Mouse (Mus musculus) heart, postnatal 4 days (tissue): ENCODE data around the gene Sema4f. TPM values are rescaled to one million over a fixed set of nuclear protein-coding genes. Genes with fewer than 3 reads are reported as not detected.

Source experiments
- DNase-seq: peaks from one replicate; pipeline ENCODE4 v3.0.0; 2021
- total RNA-seq, 2 experiments: library from RNA; stranded (reverse); gene quantifications; 2 replicates each; pipeline ENCODE4 v1.2.3; 2021

Sema4f gene
- total RNA-seq, result under 1 TPM in 1 of 2 experiments, not detected in 1; 0.14 TPM

- DNase-seq, result peak; percentile 25
Measured at GRCm38 (mm10) chr6:82939167-82939912, at the start of gene Sema4f. TSS of gene Sema4f (minus strand) at chr6:82939769.

DNA sequence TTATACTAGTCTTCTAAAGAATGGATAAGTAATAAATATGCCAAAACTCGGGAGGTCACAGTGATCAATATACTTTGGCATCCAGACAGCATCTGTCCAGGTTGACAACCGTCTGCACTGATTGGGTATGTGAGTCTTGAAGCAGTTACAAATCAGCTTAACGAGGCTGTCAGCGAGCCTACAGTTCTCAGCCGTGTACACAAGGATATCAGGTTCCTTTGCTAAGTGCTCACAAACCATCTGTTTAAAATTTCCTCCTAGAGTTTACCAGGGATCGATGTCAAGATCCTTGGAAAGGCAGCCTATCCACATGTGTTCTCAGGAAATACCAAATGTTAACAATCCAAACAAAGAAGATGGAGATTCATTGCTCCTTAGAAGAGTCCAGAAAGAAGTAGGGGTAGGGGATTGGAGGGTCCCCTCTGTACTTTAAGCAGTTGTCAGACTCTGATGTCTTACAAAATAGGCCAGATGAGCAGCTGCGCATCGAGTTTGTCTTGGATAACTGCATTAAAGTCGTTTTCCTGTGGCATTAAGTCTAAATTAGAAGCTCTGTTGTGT is 47.9 kb upstream of the Sema4f start:
- DNase-seq, result no peak

DNA sequence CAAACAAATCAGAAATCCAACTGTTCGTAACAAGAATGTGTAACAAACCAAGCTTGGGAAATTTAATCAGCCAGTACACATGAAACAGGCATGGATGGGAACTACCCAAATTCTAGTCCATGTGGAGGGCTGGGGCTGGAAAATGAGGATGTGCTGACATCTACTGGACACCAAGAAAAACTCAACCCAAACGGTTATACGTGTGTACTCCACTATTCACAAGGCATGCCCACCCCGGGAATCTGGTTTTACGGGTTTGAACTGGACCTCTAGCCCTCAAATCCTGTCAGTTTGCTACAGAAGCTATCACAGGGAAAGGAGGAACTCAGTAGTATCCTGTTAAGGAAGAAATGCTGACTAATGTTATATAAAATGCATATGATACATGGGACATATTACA is 31.5 kb upstream of the Sema4f start:
- peak; percentile 67 for DNase-seq

- no peak for DNase-seq
Measured at GRCm38 (mm10) chr6:82969249-82970084, 29.9 kb upstream of the Sema4f start.

DNA sequence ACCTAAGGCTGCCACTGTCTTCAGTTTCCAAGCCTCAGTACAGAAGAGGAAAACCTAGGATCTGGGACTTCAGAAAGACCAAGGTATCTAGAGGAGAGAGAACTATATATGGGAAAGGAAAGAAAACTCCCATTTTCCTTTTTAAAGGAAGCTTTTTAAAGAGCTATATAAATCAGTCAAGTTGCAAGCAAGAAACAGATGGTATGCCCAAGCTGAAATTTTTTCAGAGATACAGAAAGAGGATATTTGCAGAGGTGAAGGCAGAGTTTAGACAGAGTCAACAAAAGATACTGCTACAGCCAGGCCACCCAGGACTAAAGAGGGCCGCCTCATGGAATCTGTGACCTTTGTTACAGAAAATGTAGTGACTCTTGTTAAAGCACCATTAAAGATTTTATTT is 22.1 kb upstream of the Sema4f start:
- no peak for DNase-seq

DNA sequence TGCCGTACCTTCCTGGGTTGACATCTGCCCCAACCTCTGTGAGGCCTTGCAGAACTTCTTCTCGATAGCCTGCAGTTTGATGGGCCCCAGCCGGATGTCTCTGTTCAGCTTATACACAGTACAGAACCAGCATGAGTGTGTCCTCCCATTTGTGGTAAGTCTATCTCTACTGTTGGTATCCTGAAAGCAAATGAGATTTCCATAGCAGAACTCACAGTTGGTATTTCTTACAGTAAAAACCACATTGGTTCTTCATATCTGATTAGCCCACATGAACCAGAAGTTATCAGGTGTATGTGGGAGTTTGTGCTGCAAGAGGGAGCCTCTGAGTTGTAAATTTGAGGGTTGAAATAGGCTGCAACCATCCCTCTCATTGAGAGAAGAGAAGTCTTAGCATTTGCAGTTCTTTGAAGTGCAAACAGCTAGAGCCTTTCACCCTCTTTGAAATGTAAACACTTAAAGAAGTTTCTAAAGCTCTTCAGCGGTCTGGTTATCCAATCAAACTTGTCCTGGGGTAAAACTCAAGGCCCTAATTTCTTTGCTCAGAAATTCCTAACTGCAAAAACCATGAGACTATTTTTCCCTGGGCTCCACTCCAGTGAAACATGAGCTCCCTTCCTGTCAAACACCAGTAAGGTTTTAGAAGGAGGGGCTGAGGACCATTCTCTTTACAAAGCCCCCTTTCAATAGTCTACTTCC is 17.1 kb upstream of the Sema4f start:
- no peak for DNase-seq

DNA sequence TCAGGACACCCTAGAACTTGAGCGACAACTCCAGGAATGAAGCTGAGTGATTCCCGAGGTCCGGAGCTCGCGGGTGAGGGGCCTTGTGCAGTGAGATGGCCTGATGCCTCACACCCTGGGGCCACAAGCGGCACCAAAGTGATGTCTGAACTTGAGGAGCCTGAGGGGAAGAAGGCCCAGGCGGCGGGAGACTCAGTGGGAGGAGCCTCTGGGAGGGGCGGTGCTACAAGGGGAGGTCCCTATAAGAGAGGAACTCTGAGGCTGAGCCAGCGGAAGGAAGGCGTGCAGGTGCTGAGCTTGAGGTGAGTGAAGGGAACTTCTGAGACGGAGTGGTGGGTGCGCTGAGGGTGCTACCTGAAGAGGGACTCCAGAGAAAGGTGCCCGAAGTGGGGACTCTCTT is 7.1 kb upstream of the Sema4f start, which contains the start of gene M1ap:
M1ap (plus strand) TSS at position 252 of the 400 bp plus-strand sequence.
- DNase-seq, result no peak

DNA sequence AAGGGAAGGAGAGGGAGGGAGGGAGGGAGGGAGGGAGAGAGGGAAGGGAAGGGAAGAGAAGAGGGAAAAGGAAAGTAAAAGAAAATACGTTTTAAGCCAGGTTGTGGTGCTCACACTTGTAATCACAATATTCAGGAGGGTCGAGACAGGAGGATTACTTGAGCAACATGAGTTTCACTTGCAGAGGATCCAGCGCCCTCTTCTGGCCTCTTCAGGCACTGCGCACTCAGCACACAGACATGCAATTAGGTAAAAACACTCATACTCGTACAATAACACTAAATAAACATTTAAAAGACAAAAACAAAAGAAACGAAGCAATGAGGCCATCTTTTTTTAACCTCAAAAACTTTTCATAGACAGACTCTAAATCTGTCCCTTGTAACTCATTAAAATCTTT is 6.2 kb upstream of the Sema4f start:
- no peak for DNase-seq

DNA sequence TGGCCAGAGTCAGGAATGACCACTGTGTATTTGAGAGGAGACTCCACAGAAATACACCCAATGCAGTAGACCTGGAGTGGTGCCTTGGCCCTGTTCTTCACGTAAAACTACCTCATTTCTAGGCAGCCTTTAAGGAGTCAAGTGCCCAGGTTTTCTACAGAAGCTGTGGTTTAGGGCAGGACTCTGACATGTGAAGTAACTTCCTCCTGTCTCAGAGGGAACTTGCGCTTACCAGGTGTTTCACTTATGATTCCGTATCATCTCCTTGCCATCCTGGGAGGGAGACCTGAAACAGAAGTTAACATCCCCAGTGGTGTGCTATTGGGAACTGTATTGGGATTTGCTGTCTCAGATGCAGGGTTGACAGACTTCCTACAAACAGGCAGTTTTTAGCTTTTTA is 1.2 kb upstream of the Sema4f start:
- DNase-seq, result no peak

DNA sequence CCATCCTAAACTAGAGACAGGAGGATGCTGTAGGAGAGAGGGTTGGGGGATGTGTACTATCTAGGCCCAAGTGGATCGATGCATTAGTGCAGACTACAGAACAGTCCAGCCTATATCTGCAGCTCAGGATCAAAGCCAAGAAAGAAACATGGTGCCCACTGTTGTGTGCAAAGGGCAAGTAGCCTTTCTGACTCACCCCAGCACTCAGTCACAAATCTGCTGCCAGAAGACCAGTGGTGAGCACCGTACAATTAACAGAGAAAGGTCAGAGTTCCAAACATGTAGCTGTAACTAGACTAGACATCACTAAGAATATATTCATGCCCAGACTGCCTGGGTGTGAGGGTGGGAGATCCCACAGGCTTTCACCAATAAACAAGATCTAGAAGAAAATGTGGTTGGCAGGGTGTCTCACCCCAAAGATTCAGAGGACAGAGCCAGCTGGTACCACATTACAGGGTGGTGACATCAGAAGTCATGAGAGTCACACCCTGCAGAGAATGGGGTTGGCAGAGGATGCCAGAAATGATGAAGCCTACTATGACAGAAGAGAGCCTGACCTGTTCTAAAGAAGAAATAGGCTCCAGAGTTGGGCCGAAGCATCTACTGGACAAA is 4.8 kb downstream of the Sema4f start:
- no peak for DNase-seq

GRCm38 (mm10) chr6:82927617-82928016 is 12.0 kb downstream of the Sema4f start:
- DNase-seq, result no peak

GRCm38 (mm10) chr6:82926528-82926927 is 13.0 kb downstream of the Sema4f start:
- no peak for DNase-seq

DNA sequence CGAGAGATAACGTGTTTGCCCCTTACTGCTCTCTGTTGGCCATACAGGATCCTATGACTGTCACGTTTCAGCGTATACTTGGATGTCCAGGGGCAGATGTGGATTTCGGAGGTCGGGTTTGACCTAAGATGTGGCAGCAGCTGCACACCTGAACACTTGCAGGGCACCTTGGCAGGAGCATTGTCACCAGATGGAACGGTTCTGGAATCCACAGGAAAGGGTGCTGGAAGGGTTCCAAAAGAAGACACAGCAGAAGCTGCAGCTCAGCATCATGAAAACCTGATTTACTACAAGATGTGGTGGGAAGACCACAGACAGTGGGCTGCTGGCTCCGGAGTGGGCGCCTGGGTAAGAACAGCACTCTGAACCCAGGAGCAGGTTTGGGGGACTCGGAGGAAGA is 13.5 kb downstream of the Sema4f start:
- DNase-seq, result no peak

DNA sequence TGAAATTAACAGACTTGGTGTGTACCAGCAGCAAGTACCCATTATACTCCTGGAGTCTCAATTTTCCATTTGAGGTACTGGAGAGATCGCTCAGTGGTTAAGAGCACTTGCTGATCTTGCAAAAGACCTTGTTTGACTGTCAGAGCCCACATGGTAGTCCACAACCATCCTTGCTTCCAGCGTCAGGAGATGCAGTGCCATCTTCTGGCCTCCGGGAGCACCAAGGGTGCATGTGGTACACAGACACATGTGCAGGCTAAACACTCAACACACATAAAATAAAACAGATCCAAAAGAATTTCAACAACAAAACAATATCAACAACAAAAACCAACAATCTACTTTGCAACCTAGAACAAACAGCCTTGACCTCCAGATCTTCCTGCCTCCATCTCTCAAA is 14.6 kb downstream of the Sema4f start:
- DNase-seq, result no peak

- no peak for DNase-seq
Measured at GRCm38 (mm10) chr6:82921426-82922224, 17.9 kb downstream of the Sema4f start.

DNA sequence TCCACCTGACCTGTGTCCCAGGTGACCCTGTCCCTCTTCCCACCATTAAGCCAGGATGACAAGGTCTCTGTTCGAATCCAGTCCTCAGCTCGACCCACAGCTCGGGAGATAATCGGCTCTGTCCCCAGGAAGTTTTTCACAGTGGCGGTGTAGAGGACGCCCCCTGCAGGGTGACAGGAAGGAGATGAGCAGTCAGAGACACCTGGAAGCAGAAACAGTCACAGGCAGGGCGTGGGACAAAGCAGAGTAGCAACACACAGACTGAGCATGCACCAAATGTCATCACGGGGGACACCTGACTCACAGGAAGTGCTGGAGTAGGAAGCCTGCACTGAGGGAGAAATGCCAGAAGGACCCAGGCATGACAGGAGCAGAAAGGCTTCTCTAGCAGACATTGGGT is 20.0 kb downstream of the Sema4f start:
- no peak for DNase-seq

DNA sequence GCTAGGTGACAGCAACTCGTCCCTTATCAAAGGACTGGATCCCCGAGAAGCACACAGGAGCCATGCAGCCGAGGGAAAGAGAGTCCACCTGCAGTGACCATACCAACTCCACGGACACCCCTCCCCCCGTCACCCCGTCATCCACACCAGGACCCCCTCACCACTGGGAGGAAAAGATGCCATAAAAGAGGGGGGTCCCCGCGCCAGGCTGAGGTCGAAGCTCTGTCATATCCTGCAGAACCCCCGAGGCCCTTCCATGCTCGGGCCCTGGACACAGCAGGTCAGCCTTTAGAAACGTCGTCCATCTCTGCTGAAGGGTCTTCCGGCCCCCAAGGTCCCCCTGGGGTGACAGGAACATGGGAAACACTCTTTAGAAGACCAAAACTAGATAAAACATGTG is 21.2 kb downstream of the Sema4f start:
- DNase-seq, result no peak

DNA sequence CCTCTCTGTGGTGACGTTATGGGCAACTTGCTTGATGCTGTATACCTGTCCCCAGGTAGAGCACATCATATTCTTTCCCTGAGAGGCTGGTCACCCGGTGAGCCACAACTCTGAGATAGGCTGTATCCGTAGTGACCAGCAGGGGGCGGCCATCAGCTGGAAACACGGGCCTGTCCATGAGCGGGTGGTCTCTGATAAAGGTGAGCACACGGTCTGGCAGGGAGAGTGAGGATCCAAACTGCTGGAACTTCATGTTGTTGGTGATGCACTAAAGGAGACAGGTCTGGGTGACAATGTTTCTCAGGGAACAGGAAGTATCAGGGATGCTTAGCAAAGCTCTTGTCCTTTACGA is 21.8 kb downstream of the Sema4f start:
- DNase-seq, result peak; percentile 65

DNA sequence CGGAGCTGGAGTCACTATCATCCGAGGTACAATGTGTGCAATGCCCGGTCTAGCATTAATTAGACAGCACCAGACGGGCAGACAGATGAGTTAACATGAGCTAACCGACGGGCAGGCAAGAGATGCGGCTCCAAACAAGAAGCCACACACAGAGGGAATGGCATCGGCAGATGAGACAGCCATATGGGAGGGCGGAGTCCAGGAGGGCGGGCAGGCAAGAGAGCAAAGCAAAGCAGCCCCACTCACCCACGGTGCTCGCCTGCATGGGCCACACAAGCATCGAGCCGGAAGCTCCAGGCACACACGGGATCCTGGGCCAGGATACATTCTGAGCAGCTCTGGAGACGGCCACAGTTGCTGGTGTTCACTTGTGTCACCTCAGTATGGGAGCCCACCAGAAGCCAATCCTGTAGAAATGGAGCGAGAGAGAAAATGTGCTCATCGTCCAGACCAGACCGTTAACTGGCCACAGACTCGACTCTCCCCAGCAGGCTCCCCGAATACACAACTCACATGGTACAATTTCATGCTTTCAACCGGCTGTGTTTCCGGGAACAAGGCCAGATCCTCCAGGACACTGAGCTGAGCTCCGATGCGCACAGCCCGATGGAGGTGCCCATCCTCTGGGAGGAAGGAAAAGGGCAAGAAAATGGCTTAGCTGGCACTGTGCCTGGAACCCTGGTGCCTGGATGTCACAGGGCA is 22.3 kb downstream of the Sema4f start:
- no peak for DNase-seq

DNA sequence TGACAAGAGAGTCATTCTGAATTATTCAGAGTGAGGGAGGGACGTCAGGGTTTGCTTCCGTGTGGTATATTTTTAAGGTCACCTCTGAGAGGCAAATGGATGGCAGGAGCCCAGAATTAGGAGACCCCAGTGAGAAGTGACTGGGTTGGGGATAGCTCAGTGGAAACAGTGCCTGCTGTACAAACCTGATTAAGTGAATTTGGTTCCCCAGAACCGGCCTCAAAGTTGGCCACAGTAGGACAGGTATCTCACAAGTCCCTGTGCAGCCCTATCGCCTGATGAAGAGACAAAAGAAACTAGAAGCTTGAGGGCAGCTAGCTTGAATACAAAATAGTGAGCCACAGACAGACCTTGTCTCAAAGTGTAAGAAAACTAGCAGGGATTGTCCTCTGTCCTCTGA is 23.1 kb downstream of the Sema4f start:
- no peak for DNase-seq

DNA sequence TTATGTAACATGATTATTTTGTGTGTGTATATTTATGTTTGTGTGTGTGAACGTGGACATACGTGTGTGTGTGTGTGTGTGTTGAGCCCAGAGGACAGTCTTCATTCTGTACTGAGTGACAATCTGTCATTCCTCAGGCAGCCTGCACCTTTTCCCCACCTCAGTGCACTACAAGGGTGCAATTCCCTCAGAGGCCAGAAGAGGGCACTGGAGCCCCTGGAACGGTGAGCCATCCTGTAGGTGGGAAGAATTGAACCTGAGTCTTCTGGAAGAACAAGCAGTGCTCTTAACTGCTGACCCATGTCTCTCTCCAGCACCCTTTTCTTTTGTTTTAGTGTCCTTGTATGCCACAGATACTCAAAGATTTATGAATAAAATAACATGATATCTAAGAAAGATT is 23.7 kb downstream of the Sema4f start:
- DNase-seq, result peak; percentile 62
